In genomic region chr19:40621616-40622015, GRCm38 (mm10) we compare ENCODE assay signal across 7 mouse cellular contexts. TPM values are rescaled to one million over a fixed set of nuclear protein-coding genes. Genes with fewer than 3 reads are reported as not detected.
ATAC-seq lines count a peak whose summit lies in the region.
"Not testable (repeated sequence)": the region's sequence is repeated elsewhere in the genome, so short reads cannot be mapped to it uniquely, and the experiment has no call there.
"Had no signal": no experiment of that assay in that cellular context is flagged by ENCODE, and none has a peak within 500 bp of the region (broad histone marks: within the 10 kb centered on the region; RNA-seq: fewer than 3 reads in every experiment).

No protein-coding gene starts in this region.

- H3K27me3 ChIP-seq in forebrain, embryonic 12.5 days; heart, embryonic 12.5 days (replicated peaks); liver, embryonic 16.5 days (ENCODE audit: control insufficient read depth, insufficient read depth, low read depth, low read length): not testable (repeated sequence)

- H3K27ac ChIP-seq in forebrain, embryonic 12.5 days; heart, embryonic 12.5 days (ENCODE audit: poor library complexity, severe bottlenecking); liver, embryonic 16.5 days (ENCODE audit: low read length): not testable (repeated sequence)

- H3K4me3 ChIP-seq in forebrain, embryonic 12.5 days (replicated peaks); heart, embryonic 12.5 days; liver, embryonic 16.5 days (ENCODE audit: low read depth, low read length): not testable (repeated sequence)

- peak; percentile 43 for ATAC-seq in CD4-positive, CD25-positive, alpha-beta regulatory T cell, adult 4 months
- 0 out of 2 replicates have a peak, but pooled peaks have one; percentile 55 for ATAC-seq in forebrain, embryonic 12.5 days (ENCODE audit: low FRiP score)
- not testable (repeated sequence) for ATAC-seq in heart, embryonic 12.5 days (ENCODE audit: insufficient number of reproducible peaks, low FRiP score)
- ATAC-seq in liver, embryonic 16.5 days (ENCODE audit: low read depth), result peak; percentile 64; the same call in 1 of the 2 replicates
- 0 out of 2 replicates have a peak, but pooled peaks have one; percentile 48 for ATAC-seq in megakaryocyte progenitor cell, adult 5-6 weeks (replicated peaks; ENCODE audit: poor library complexity)
- peak; percentile 39; the same call in 1 of the 2 replicates for ATAC-seq in neutrophil, adult 5-6 weeks (ENCODE audit: extremely low read depth, insufficient number of reproducible peaks, low FRiP score, poor library complexity, severe bottlenecking)

- H3K4me1 ChIP-seq in forebrain, embryonic 12.5 days; heart, embryonic 12.5 days (replicated peaks); liver, embryonic 16.5 days (ENCODE audit: control insufficient read depth, low read depth, low read length): not testable (repeated sequence)

- H3K4me2 ChIP-seq in forebrain, embryonic 12.5 days; liver, embryonic 16.5 days (ENCODE audit: low read depth, low read length): not testable (repeated sequence)
- 0 out of 2 replicates have a peak overlapping the region, but pooled peaks have one; percentile 24 for H3K4me2 ChIP-seq in heart, embryonic 12.5 days

- WGBS in forebrain, embryonic 12.5 days, result 60% methylated on average over 17 of the region's 26 CpGs
- WGBS in heart, embryonic 12.5 days, result 40% methylated on average over 14 of the region's 26 CpGs
- 61% methylated on average over 8 of the region's 26 CpGs for WGBS in liver, embryonic 16.5 days (ENCODE audit: insufficient replicate concordance)

- not testable (repeated sequence) for H3K9me3 ChIP-seq in forebrain, embryonic 12.5 days; heart, embryonic 12.5 days (replicated peaks); liver, embryonic 16.5 days (replicated peaks; ENCODE audit: control insufficient read depth, low read length)

- H3K9ac ChIP-seq in forebrain, embryonic 12.5 days; heart, embryonic 12.5 days; liver, embryonic 16.5 days (ENCODE audit: low read depth, low read length): not testable (repeated sequence)

- not testable (repeated sequence) for H3K36me3 ChIP-seq in forebrain, embryonic 12.5 days (replicated peaks); heart, embryonic 12.5 days; liver, embryonic 16.5 days (ENCODE audit: control insufficient read depth, insufficient read depth)

RNA-seq across cellular contexts. Expression of gene Entpd1, which starts 9.4 kb away (rescaled TPM):
- 10 to 100 TPM; 44.4 to 58.8 TPM for polyA plus RNA-seq in CD4-positive, CD25-positive, alpha-beta regulatory T cell, adult 4 months (2017; shearing (Covaris generic))
- 11.2 and 12.6 TPM in 2 replicates for polyA plus RNA-seq in forebrain, embryonic 12.5 days (2016; fragmentation: Nextera tagmentation; extraction: Ambion mirVana)
- polyA plus RNA-seq in heart, embryonic 12.5 days (2016; fragmentation: Nextera tagmentation; extraction: Ambion mirVana), result 10.6 and 10.9 TPM in 2 replicates
- polyA plus RNA-seq in liver, embryonic 16.5 days (2015; fragmentation: Nextera tagmentation; extraction: Ambion mirVana), result 4.7 and 5.9 TPM in 2 replicates
- 6.4 and 7.9 TPM in 2 replicates for total RNA-seq in megakaryocyte progenitor cell, adult 5-6 weeks (2015)
- 7.5 and 19.3 TPM in 2 replicates for total RNA-seq in megakaryocyte progenitor cell, adult 5-6 weeks (2017)
- 274 and 277 TPM in 2 replicates for total RNA-seq in neutrophil, adult 5-6 weeks (2017)
- total RNA-seq: MEL had no signal

RNA-seq across cellular contexts. Expression of gene Tctn3, which starts 9.6 kb away (rescaled TPM):
- 10 to 100 TPM in 1 of 2 experiments, 1 to 10 TPM in 1; 8.5 to 13.1 TPM for polyA plus RNA-seq in CD4-positive, CD25-positive, alpha-beta regulatory T cell, adult 4 months (2017; shearing (Covaris generic))
- polyA plus RNA-seq in forebrain, embryonic 12.5 days (2016; fragmentation: Nextera tagmentation; extraction: Ambion mirVana), result 13.8 and 14.0 TPM in 2 replicates
- 10.6 and 11.1 TPM in 2 replicates for polyA plus RNA-seq in heart, embryonic 12.5 days (2016; fragmentation: Nextera tagmentation; extraction: Ambion mirVana)
- 1.3 and 1.6 TPM in 2 replicates for polyA plus RNA-seq in liver, embryonic 16.5 days (2015; fragmentation: Nextera tagmentation; extraction: Ambion mirVana)
- 4.7 and 7.5 TPM in 2 replicates for total RNA-seq in megakaryocyte progenitor cell, adult 5-6 weeks (2015)
- total RNA-seq in megakaryocyte progenitor cell, adult 5-6 weeks (2017), result 5.3 and 6.6 TPM in 2 replicates
- 6.2 and 7.0 TPM in 2 replicates for total RNA-seq in neutrophil, adult 5-6 weeks (2017)

RNA-seq across cellular contexts. Expression of gene Aldh18a1, which starts 33.4 kb away (rescaled TPM):
- 10 to 100 TPM; 39.2 to 80.4 TPM for polyA plus RNA-seq in CD4-positive, CD25-positive, alpha-beta regulatory T cell, adult 4 months (2017; shearing (Covaris generic))
- polyA plus RNA-seq in forebrain, embryonic 12.5 days (2016; fragmentation: Nextera tagmentation; extraction: Ambion mirVana), result 98.5 and 107 TPM in 2 replicates
- polyA plus RNA-seq in heart, embryonic 12.5 days (2016; fragmentation: Nextera tagmentation; extraction: Ambion mirVana), result 50.2 and 50.6 TPM in 2 replicates
- 28.6 and 28.8 TPM in 2 replicates for polyA plus RNA-seq in liver, embryonic 16.5 days (2015; fragmentation: Nextera tagmentation; extraction: Ambion mirVana)
- 35.5 and 39.4 TPM in 2 replicates for total RNA-seq in megakaryocyte progenitor cell, adult 5-6 weeks (2015)
- 34.3 and 44.5 TPM in 2 replicates for total RNA-seq in megakaryocyte progenitor cell, adult 5-6 weeks (2017)
- total RNA-seq in neutrophil, adult 5-6 weeks (2017), result 8.3 and 10.8 TPM in 2 replicates
